Mouse (Mus musculus) embryonic fibroblast, embryonic 13.5 days (primary cell): Measurements from ENCODE around the gene Mdga1.

ENCODE experiments used
- CTCF ChIP-seq: IDR thresholded peaks from 2 replicates; pipeline ENCODE4 v1.5.1; 2011; ENCODE audit warnings: mild to moderate bottlenecking, control low read depth, low read length, moderate library complexity, borderline replicate concordance; ENCODE audit not compliant: insufficient read depth
- POLR2A ChIP-seq: IDR thresholded peaks from 2 replicates; pipeline ENCODE4 v1.6.1; 2011; ENCODE audit warnings: low read depth, mild to moderate bottlenecking, control low read depth, low read length, moderate library complexity

DNA sequence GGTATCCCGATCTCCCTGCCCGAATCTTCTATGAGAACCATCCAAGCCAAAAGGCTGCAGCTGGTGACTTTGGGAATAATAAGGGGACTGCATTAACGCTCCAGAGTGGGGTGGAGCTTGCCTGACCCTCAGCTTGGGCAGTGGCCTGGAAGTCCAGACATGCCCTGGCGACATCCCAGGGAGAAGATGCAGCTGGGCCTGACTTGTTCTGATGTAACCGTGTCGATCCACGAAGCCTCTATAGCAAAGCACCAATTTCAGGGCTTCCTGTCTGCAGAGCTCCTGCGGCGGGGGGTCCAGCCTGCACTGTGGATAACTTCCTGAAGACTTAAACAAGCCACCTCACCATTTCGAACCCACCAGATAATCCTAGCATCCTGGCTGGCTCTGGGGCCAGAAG, 90.9 kb downstream of the Mdga1 start:
- TF ChIP-seq CTCF (no peak), POLR2A (no peak)
